Mouse (Mus musculus): ENCODE measurements around the gene Cnbd2. TPM values are rescaled to one million over a fixed set of nuclear protein-coding genes. Genes with fewer than 3 reads are reported as not detected.

The Cnbd2 gene
- polyA plus RNA-seq (2015; fragmentation: Nextera tagmentation; extraction: Ambion mirVana), result 2.2 and 2.7 TPM in 2 replicates

DNA sequence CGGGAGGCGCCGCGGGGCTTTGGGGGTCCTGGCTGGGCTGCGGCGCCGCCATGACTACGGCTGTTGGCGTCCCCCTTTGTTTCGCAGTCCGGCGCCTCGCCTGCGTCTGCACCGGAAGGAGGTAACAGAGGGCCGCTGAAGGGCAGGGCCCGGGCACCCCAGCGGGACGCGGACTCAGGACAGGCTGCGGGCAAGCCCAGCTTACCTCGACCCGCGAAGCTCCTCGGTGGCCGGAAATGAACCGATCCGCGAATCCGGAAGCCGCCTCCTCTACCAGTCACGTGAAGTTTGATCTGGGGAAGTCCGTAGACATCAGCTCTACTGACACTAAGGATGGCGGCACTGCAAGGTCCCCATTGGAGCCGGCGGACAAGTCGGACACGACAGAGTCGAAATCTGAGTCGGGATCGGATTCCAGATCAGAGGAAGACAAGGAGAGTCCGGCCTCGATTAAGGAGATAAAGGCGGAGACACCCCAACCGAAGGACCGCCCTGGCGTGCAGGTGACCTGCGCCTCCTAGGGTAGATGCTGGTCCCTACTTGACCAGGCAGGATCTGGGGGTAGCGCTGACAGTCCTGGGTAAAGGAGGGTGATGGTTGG lies at the start of gene Cnbd2, which contains the start of gene Scand1:
Gene Cnbd2 (plus strand): TSS at position 3 of the 601 bp plus-strand sequence.
Gene Scand1 (minus strand): TSS at position 408 of the 601 bp plus-strand sequence.
- ATAC-seq (replicated peaks; ENCODE audit: extremely low read depth, insufficient read depth, low FRiP score), result peak; percentile 91
- Histone ChIP-seq H3K27ac (ENCODE audit: low read length) (peak within 1 kb of the TSS; percentile 97), H3K36me3 (ENCODE audit: control insufficient read depth, insufficient read depth) (0 out of 2 replicates have a peak, but pooled peaks cover 5% of the 10 kb centered on the region), H3K9ac (ENCODE audit: low read length) (peak within 1 kb of the TSS; percentile 95), H3K4me1 (ENCODE audit: control insufficient read depth, insufficient read depth, low read length) (peaks cover 9% of the 10 kb centered on the region), H3K4me2 (ENCODE audit: low read depth, low read length) (peak within 1 kb of the TSS; percentile 93), H3K4me3 (ENCODE audit: low read length) (peak within 1 kb of the TSS; percentile 91), H3K27me3 (ENCODE audit: control insufficient read depth, insufficient read depth, low read length) (no peaks in the 10 kb centered on the region), H3K9me3 (replicated peaks; ENCODE audit: control insufficient read depth, low read length) (0 out of 2 replicates have a peak, but pooled peaks cover 3% of the 10 kb centered on the region)
- WGBS, result under 1% methylated on average over 49 of the region's 49 CpGs

DNA sequence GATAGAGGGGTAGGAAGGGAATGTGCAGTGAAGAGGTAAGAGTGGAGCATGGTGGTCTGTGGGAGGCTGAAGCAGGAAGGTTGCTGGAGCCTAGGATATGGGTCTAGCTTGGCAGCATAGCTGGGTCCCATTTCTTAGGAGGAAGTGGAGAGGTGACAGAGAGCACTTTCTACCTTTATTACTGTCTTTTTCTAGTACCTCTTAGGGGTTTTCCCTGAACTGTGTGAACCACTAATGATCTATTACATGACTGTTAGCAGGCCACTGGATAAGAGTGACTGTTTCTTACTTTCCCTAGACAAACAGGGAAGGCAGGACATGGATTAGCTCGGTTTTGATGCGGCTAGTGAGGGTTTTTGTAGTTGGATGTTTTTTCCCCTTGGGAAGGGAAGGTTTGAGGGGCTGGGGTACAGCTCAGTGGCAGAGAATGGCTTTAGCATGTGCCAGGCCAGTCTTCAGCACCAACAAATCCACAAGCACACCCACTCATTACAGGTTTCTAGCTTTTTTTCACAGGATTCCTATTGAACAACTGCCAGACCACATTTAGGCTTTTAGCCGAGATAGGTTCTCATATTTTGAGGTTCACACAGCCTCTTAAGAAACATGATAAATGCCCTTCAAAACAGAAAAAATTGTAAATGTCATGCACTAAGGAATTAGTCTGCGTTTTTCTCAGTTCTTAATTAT lies 48.8 kb upstream of the Cnbd2 start:
- ATAC-seq (replicated peaks; ENCODE audit: extremely low read depth, insufficient read depth, low FRiP score), result no peak
- peaks cover 8% of the 10 kb centered on the region for H3K4me1 ChIP-seq (ENCODE audit: control insufficient read depth, insufficient read depth, low read length)
- H3K9me3 ChIP-seq (replicated peaks; ENCODE audit: control insufficient read depth, low read length), result no peaks in the 10 kb centered on the region
- no peak overlapping the region for H3K4me2 ChIP-seq (ENCODE audit: low read depth, low read length)
- no peak overlapping the region for H3K9ac ChIP-seq (ENCODE audit: low read length)
- WGBS, result 81% methylated on average over 4 of the region's 4 CpGs
- H3K27me3 ChIP-seq (ENCODE audit: control insufficient read depth, insufficient read depth, low read length), result no peaks in the 10 kb centered on the region
- peaks cover 17% of the 10 kb centered on the region for H3K36me3 ChIP-seq (ENCODE audit: control insufficient read depth, insufficient read depth)
- H3K4me3 ChIP-seq (ENCODE audit: low read length), result no peak overlapping the region
- no peak overlapping the region for H3K27ac ChIP-seq (ENCODE audit: low read length)

DNA sequence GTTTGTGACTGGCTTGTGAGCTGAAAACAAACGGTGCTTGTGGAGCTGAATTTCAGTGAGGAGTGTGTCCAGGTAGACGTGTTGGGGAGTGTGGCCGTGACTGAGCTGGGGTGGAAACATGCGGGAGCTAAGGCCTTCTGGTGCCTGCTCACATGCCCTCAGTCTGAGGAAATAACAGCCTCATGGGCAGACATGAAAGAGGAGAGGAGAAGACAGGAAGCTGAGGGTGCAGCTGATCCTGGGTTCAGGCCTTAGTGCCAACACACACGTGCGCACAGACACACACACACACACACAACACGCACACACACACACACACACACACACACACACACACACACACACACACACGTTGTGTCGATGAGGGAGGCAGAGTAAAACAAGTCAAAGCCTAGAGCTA lies 44.5 kb upstream of the Cnbd2 start:
- H3K36me3 ChIP-seq (ENCODE audit: control insufficient read depth, insufficient read depth), result 0 out of 2 replicates have a peak, but pooled peaks cover 2% of the 10 kb centered on the region
- H3K4me3 ChIP-seq (ENCODE audit: low read length), result no peak overlapping the region
- ATAC-seq (replicated peaks; ENCODE audit: extremely low read depth, insufficient read depth, low FRiP score), result no peak
- WGBS, result 91% methylated on average over 9 of the region's 9 CpGs
- no peak overlapping the region for H3K9ac ChIP-seq (ENCODE audit: low read length)
- H3K4me2 ChIP-seq (ENCODE audit: low read depth, low read length), result no peak overlapping the region
- no peaks in the 10 kb centered on the region for H3K9me3 ChIP-seq (replicated peaks; ENCODE audit: control insufficient read depth, low read length)
- no peaks in the 10 kb centered on the region for H3K27me3 ChIP-seq (ENCODE audit: control insufficient read depth, insufficient read depth, low read length)
- no peak overlapping the region for H3K27ac ChIP-seq (ENCODE audit: low read length)
- no peaks in the 10 kb centered on the region for H3K4me1 ChIP-seq (ENCODE audit: control insufficient read depth, insufficient read depth, low read length)

DNA sequence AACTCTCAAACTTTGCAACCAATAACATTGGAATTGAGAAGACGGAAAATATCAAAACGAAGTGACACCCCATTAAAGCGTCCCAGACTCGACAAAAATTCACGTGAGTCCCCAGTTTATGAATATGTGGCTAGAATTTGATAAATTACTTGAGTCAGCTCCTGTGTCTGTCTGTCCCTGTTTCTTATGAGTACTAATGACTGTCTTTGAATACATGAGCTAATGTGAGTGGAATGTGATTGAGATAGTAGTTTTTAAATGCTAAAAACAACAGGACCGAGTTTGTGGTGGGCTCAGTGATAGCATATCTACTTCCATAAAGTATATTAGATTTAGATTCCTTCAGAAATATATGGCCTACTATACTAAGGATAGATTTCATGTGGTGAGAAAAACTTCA lies 39.5 kb upstream of the Cnbd2 start:
- Histone ChIP-seq H3K9me3 (replicated peaks; ENCODE audit: control insufficient read depth, low read length) (no peaks in the 10 kb centered on the region), H3K27me3 (ENCODE audit: control insufficient read depth, insufficient read depth, low read length) (no peaks in the 10 kb centered on the region), H3K9ac (ENCODE audit: low read length) (no peak overlapping the region), H3K36me3 (ENCODE audit: control insufficient read depth, insufficient read depth) (peaks cover 14% of the 10 kb centered on the region), H3K4me2 (ENCODE audit: low read depth, low read length) (no peak overlapping the region), H3K4me1 (ENCODE audit: control insufficient read depth, insufficient read depth, low read length) (no peaks in the 10 kb centered on the region), H3K4me3 (ENCODE audit: low read length) (no peak overlapping the region), H3K27ac (ENCODE audit: low read length) (no peak overlapping the region)
- no peak for ATAC-seq (replicated peaks; ENCODE audit: extremely low read depth, insufficient read depth, low FRiP score)
- WGBS, result 75% methylated on average over 6 of the region's 6 CpGs

- H3K36me3 ChIP-seq (ENCODE audit: control insufficient read depth, insufficient read depth), result peaks cover 13% of the 10 kb centered on the region
- 19% methylated on average over 4 of the region's 4 CpGs for WGBS
- no peak overlapping the region; the same call in 1 of the 2 replicates for H3K4me2 ChIP-seq (ENCODE audit: low read depth, low read length)
- H3K9me3 ChIP-seq (replicated peaks; ENCODE audit: control insufficient read depth, low read length), result no peaks in the 10 kb centered on the region
- H3K27me3 ChIP-seq (ENCODE audit: control insufficient read depth, insufficient read depth, low read length), result no peaks in the 10 kb centered on the region
- H3K9ac ChIP-seq (ENCODE audit: low read length), result peak overlapping the region; percentile 3; the same call in 1 of the 2 replicates
- no peak overlapping the region for H3K4me3 ChIP-seq (ENCODE audit: low read length)
- peaks cover 11% of the 10 kb centered on the region for H3K4me1 ChIP-seq (ENCODE audit: control insufficient read depth, insufficient read depth, low read length)
- H3K27ac ChIP-seq (ENCODE audit: low read length), result peak overlapping the region; percentile 56
- ATAC-seq (replicated peaks; ENCODE audit: extremely low read depth, insufficient read depth, low FRiP score), result peak; percentile 83
These were observed 33.7 kb upstream of the Cnbd2 start for GRCm38 (mm10) chr2:156278226-156279017.

GRCm38 (mm10) chr2:156281227-156281626 lies 30.9 kb upstream of the Cnbd2 start:
- Histone ChIP-seq H3K36me3 (ENCODE audit: control insufficient read depth, insufficient read depth) (peaks cover 4% of the 10 kb centered on the region; the same call in 1 of the 2 replicates), H3K4me3 (ENCODE audit: low read length) (no peak overlapping the region), H3K27ac (ENCODE audit: low read length) (no peak overlapping the region), H3K27me3 (ENCODE audit: control insufficient read depth, insufficient read depth, low read length) (no peaks in the 10 kb centered on the region), H3K9ac (ENCODE audit: low read length) (no peak overlapping the region), H3K4me1 (ENCODE audit: control insufficient read depth, insufficient read depth, low read length) (peaks cover 11% of the 10 kb centered on the region), H3K4me2 (ENCODE audit: low read depth, low read length) (no peak overlapping the region), H3K9me3 (replicated peaks; ENCODE audit: control insufficient read depth, low read length) (no peaks in the 10 kb centered on the region)
- 56% methylated on average over 4 of the region's 4 CpGs for WGBS
- no peak; the same call in 1 of the 2 replicates for ATAC-seq (replicated peaks; ENCODE audit: extremely low read depth, insufficient read depth, low FRiP score)

DNA sequence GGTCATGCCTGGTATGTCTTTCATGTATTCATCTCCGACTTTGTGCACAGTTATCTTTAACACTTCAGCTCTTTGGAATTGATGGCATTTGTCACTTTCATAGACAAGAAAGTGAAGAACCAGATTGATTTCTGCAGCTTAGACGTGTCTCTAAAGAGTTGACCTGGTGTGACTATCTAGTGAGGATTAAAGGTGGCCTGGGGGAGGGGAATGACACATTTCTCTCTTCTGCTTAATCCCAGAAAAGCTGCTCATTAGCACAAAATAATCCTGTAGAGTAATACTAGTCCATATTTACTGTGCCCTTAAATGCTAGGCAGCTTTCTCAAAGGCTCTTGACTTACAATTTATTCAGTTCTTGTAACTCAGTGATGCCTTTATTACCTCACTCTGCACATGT lies 26.9 kb upstream of the Cnbd2 start:
- peaks cover 11% of the 10 kb centered on the region for H3K4me1 ChIP-seq (ENCODE audit: control insufficient read depth, insufficient read depth, low read length)
- H3K4me3 ChIP-seq (ENCODE audit: low read length), result no peak overlapping the region
- H3K9ac ChIP-seq (ENCODE audit: low read length), result no peak overlapping the region
- no peaks in the 10 kb centered on the region for H3K27me3 ChIP-seq (ENCODE audit: control insufficient read depth, insufficient read depth, low read length)
- H3K27ac ChIP-seq (ENCODE audit: low read length), result no peak overlapping the region
- WGBS, result 53% methylated on average over 2 of the region's 2 CpGs
- H3K9me3 ChIP-seq (replicated peaks; ENCODE audit: control insufficient read depth, low read length), result no peaks in the 10 kb centered on the region
- ATAC-seq (replicated peaks; ENCODE audit: extremely low read depth, insufficient read depth, low FRiP score), result no peak
- peaks cover 8% of the 10 kb centered on the region; the same call in 1 of the 2 replicates for H3K36me3 ChIP-seq (ENCODE audit: control insufficient read depth, insufficient read depth)
- H3K4me2 ChIP-seq (ENCODE audit: low read depth, low read length), result no peak overlapping the region

GRCm38 (mm10) chr2:156286733-156287132 lies 25.4 kb upstream of the Cnbd2 start:
- WGBS, result 92% methylated on average over 4 of the region's 4 CpGs
- Histone ChIP-seq H3K27me3 (ENCODE audit: control insufficient read depth, insufficient read depth, low read length) (no peaks in the 10 kb centered on the region), H3K9ac (ENCODE audit: low read length) (no peak overlapping the region), H3K4me2 (ENCODE audit: low read depth, low read length) (no peak overlapping the region), H3K36me3 (ENCODE audit: control insufficient read depth, insufficient read depth) (peaks cover 8% of the 10 kb centered on the region; the same call in 1 of the 2 replicates), H3K9me3 (replicated peaks; ENCODE audit: control insufficient read depth, low read length) (no peaks in the 10 kb centered on the region), H3K27ac (ENCODE audit: low read length) (no peak overlapping the region), H3K4me3 (ENCODE audit: low read length) (no peak overlapping the region), H3K4me1 (ENCODE audit: control insufficient read depth, insufficient read depth, low read length) (peaks cover 8% of the 10 kb centered on the region)
- no peak for ATAC-seq (replicated peaks; ENCODE audit: extremely low read depth, insufficient read depth, low FRiP score)
